Mouse (Mus musculus): Measurements from ENCODE around the gene Celf1. TPM values are rescaled to one million over a fixed set of nuclear protein-coding genes. Genes with fewer than 3 reads are reported as not detected.
A peak's percentile ranks its signal among the peaks of the same experiment; 100 is the strongest.

The Celf1 gene
- polyA plus RNA-seq, 1 experiment from 2014 or later: 74.3 TPM

- no peak overlapping the region for H3K9ac ChIP-seq (ENCODE audit: low read length)
- no peak overlapping the region for H3K4me3 ChIP-seq (replicated peaks; ENCODE audit: low read length)
- no peaks in the 10 kb centered on the region for H3K27me3 ChIP-seq (ENCODE audit: control insufficient read depth, insufficient read depth, low read length)
- H3K36me3 ChIP-seq (ENCODE audit: control insufficient read depth, insufficient read depth, low read length): peaks cover 8% of the 10 kb centered on the region; the same call in 1 of the 2 replicates
- no peak for ATAC-seq (ENCODE audit: insufficient read depth, low FRiP score)
- WGBS: 75% methylated on average over 1 of the region's 1 CpGs
- peaks cover 12% of the 10 kb centered on the region for H3K4me1 ChIP-seq (ENCODE audit: control insufficient read depth, insufficient read depth, low read length)
- H3K27ac ChIP-seq (ENCODE audit: low read length): no peak overlapping the region
- H3K4me2 ChIP-seq (ENCODE audit: low read depth, low read length): no peak overlapping the region
- H3K9me3 ChIP-seq (replicated peaks; ENCODE audit: control insufficient read depth, low read length): no peaks in the 10 kb centered on the region
These were observed 28.5 kb upstream of the Celf1 start for GRCm38 (mm10) chr2:90911668-90912067.

GRCm38 (mm10) chr2:90913671-90914070, 26.5 kb upstream of the Celf1 start:
- H3K4me3 ChIP-seq (replicated peaks; ENCODE audit: low read length): no peak overlapping the region

DNA sequence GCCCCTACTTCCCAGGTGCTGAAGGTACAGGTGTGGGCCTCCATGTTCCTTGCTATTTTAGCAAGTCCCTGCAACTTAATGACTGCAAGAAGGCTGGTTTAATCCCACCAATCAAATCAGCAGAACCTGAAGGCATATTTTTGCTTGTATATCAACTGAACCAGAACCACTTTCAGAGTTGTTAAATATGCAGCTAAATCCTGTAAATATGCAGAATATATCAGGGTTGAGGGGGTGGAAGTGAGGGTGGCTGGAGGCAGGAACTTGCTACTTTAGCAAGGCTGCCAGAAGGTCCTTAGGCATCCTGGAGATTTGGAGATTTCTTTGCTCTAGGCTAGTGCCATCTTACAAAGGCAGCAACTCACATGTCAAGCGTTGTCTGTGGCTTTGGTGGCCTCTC, 24.7 kb upstream of the Celf1 start:
- Histone ChIP-seq H3K4me1 (ENCODE audit: control insufficient read depth, insufficient read depth, low read length) (peaks cover 12% of the 10 kb centered on the region), H3K4me2 (ENCODE audit: low read depth, low read length) (peak overlapping the region; percentile 91; the same call in 1 of the 2 replicates), H3K9ac (ENCODE audit: low read length) (0 out of 2 replicates have a peak overlapping the region, but pooled peaks have one; percentile 99), H3K27ac (ENCODE audit: low read length) (no peak overlapping the region), H3K36me3 (ENCODE audit: control insufficient read depth, insufficient read depth, low read length) (no peaks in the 10 kb centered on the region), H3K4me3 (replicated peaks; ENCODE audit: low read length) (no peak overlapping the region), H3K27me3 (ENCODE audit: control insufficient read depth, insufficient read depth, low read length) (no peaks in the 10 kb centered on the region), H3K9me3 (replicated peaks; ENCODE audit: control insufficient read depth, low read length) (no peaks in the 10 kb centered on the region)
- no peak for ATAC-seq (ENCODE audit: insufficient read depth, low FRiP score)
- WGBS: 46% methylated on average over 1 of the region's 1 CpGs

More at GRCm38 (mm10) chr2:90913671-90914070, 26.5 kb upstream of the Celf1 start:
- H3K4me1 ChIP-seq (ENCODE audit: control insufficient read depth, insufficient read depth, low read length): peaks cover 12% of the 10 kb centered on the region
- peak; percentile 46; the same call in 1 of the 2 replicates for ATAC-seq (ENCODE audit: insufficient read depth, low FRiP score)
- peaks cover 8% of the 10 kb centered on the region; the same call in 1 of the 2 replicates for H3K36me3 ChIP-seq (ENCODE audit: control insufficient read depth, insufficient read depth, low read length)
- H3K27ac ChIP-seq (ENCODE audit: low read length): no peak overlapping the region
- no peaks in the 10 kb centered on the region for H3K27me3 ChIP-seq (ENCODE audit: control insufficient read depth, insufficient read depth, low read length)
- WGBS: 66% methylated on average over 2 of the region's 2 CpGs
- no peak overlapping the region for H3K4me2 ChIP-seq (ENCODE audit: low read depth, low read length)
- no peaks in the 10 kb centered on the region for H3K9me3 ChIP-seq (replicated peaks; ENCODE audit: control insufficient read depth, low read length)
- H3K9ac ChIP-seq (ENCODE audit: low read length): no peak overlapping the region

GRCm38 (mm10) chr2:90916560-90917232, 23.5 kb upstream of the Celf1 start:
- WGBS: 21% methylated on average over 7 of the region's 7 CpGs
- no peak for ATAC-seq (ENCODE audit: insufficient read depth, low FRiP score)

GRCm38 (mm10) chr2:90917233-90917998, 22.8 kb upstream of the Celf1 start:
- Histone ChIP-seq H3K27ac (ENCODE audit: low read length) (peak overlapping the region; percentile 96), H3K4me3 (replicated peaks; ENCODE audit: low read length) (peak overlapping the region; percentile 79), H3K36me3 (ENCODE audit: control insufficient read depth, insufficient read depth, low read length) (no peaks in the 10 kb centered on the region), H3K9ac (ENCODE audit: low read length) (peak overlapping the region; percentile 99), H3K4me1 (ENCODE audit: control insufficient read depth, insufficient read depth, low read length) (peaks cover 12% of the 10 kb centered on the region), H3K27me3 (ENCODE audit: control insufficient read depth, insufficient read depth, low read length) (no peaks in the 10 kb centered on the region), H3K4me2 (ENCODE audit: low read depth, low read length) (peak overlapping the region; percentile 91), H3K9me3 (replicated peaks; ENCODE audit: control insufficient read depth, low read length) (no peaks in the 10 kb centered on the region)
- ATAC-seq (ENCODE audit: insufficient read depth, low FRiP score): peak; percentile 85
- under 1% methylated on average over 73 of the region's 73 CpGs for WGBS

More at GRCm38 (mm10) chr2:90916560-90917232, 23.5 kb upstream of the Celf1 start:
- peaks cover 12% of the 10 kb centered on the region for H3K4me1 ChIP-seq (ENCODE audit: control insufficient read depth, insufficient read depth, low read length)
- no peaks in the 10 kb centered on the region for H3K27me3 ChIP-seq (ENCODE audit: control insufficient read depth, insufficient read depth, low read length)
- H3K27ac ChIP-seq (ENCODE audit: low read length): peak overlapping the region; percentile 96
- H3K4me2 ChIP-seq (ENCODE audit: low read depth, low read length): peak overlapping the region; percentile 91
- H3K4me3 ChIP-seq (replicated peaks; ENCODE audit: low read length): peak overlapping the region; percentile 79
- no peaks in the 10 kb centered on the region for H3K36me3 ChIP-seq (ENCODE audit: control insufficient read depth, insufficient read depth, low read length)
- H3K9me3 ChIP-seq (replicated peaks; ENCODE audit: control insufficient read depth, low read length): no peaks in the 10 kb centered on the region
- H3K9ac ChIP-seq (ENCODE audit: low read length): peak overlapping the region; percentile 99

DNA sequence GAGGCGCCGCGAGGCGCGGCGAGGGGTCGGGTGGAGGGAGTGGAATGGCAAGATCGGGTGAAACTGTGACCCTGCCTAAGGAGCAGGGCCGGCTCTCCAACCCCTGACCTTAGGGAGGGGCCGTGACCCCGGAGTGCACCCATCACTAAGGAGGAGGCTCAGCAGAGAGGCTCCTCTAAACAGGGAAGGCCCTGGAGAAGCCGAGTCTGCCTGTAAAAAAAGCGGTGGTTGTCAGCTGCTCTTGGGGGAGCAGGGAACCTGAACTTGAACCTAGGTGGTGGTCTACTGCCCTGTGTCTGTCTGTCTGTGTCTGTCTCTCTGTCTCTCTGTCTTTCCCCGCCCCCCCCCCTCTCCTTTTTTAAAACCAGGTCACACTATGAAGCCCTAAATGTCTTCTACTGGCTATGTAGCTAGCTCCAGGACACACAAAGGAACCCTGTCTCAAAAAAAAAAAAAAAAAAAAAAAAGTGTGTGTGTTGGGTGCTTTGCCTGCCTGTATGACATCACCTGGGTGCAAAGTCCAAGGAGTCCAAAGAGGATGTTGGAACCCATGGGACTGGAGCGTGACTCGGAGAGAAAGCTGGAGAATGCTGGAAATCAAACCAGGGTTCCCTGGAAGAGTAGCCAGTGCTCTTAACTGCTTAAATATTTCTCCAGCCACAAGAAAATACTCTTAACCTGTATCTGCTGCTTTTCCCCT, 22.0 kb upstream of the Celf1 start:
- peak overlapping the region; percentile 79 for H3K4me3 ChIP-seq (replicated peaks; ENCODE audit: low read length)
- no peaks in the 10 kb centered on the region for H3K9me3 ChIP-seq (replicated peaks; ENCODE audit: control insufficient read depth, low read length)
- H3K9ac ChIP-seq (ENCODE audit: low read length): peak overlapping the region; percentile 99
- 7% methylated on average over 15 of the region's 16 CpGs for WGBS
- ATAC-seq (ENCODE audit: insufficient read depth, low FRiP score): peak; percentile 69
- no peaks in the 10 kb centered on the region for H3K27me3 ChIP-seq (ENCODE audit: control insufficient read depth, insufficient read depth, low read length)
- peak overlapping the region; percentile 96 for H3K27ac ChIP-seq (ENCODE audit: low read length)
- peaks cover 12% of the 10 kb centered on the region for H3K4me1 ChIP-seq (ENCODE audit: control insufficient read depth, insufficient read depth, low read length)
- H3K36me3 ChIP-seq (ENCODE audit: control insufficient read depth, insufficient read depth, low read length): no peaks in the 10 kb centered on the region
- peak overlapping the region; percentile 91 for H3K4me2 ChIP-seq (ENCODE audit: low read depth, low read length)

DNA sequence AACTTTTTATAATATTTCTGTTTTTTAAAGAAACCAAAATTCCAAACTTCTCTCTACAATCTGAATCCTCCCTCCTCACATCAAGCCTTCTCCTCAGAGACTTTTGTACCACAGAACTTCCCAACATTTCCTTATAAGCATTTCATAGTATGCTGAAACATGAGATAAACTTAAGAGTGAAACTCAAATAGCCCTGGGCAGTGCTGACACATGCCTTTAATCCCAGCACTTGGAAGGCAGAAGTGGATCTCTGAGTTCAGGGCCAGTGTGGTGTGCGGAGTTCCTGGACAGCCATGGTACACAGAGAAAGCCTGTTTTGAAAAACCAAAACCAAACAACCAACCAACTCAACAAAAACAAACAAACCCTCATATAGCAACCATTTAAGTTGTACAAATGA, 19.0 kb upstream of the Celf1 start:
- WGBS: 77% methylated on average over 1 of the region's 1 CpGs

GRCm38 (mm10) chr2:90922636-90923035, 17.5 kb upstream of the Celf1 start:
- Histone ChIP-seq H3K27me3 (ENCODE audit: control insufficient read depth, insufficient read depth, low read length) (no peaks in the 10 kb centered on the region), H3K36me3 (ENCODE audit: control insufficient read depth, insufficient read depth, low read length) (no peaks in the 10 kb centered on the region), H3K4me3 (replicated peaks; ENCODE audit: low read length) (no peak overlapping the region), H3K9ac (ENCODE audit: low read length) (no peak overlapping the region), H3K27ac (ENCODE audit: low read length) (no peak overlapping the region), H3K4me1 (ENCODE audit: control insufficient read depth, insufficient read depth, low read length) (no peaks in the 10 kb centered on the region; the same call in 1 of the 2 replicates), H3K9me3 (replicated peaks; ENCODE audit: control insufficient read depth, low read length) (no peaks in the 10 kb centered on the region), H3K4me2 (ENCODE audit: low read depth, low read length) (no peak overlapping the region)
- no peak for ATAC-seq (ENCODE audit: insufficient read depth, low FRiP score)
- 88% methylated on average over 2 of the region's 2 CpGs for WGBS

More for the DNA sequence above, 19.0 kb upstream of the Celf1 start:
- H3K4me2 ChIP-seq (ENCODE audit: low read depth, low read length): no peak overlapping the region
- peak overlapping the region; percentile 18; the same call in 1 of the 2 replicates for H3K27ac ChIP-seq (ENCODE audit: low read length)
- H3K4me3 ChIP-seq (replicated peaks; ENCODE audit: low read length): no peak overlapping the region
- H3K36me3 ChIP-seq (ENCODE audit: control insufficient read depth, insufficient read depth, low read length): no peaks in the 10 kb centered on the region
- no peak for ATAC-seq (ENCODE audit: insufficient read depth, low FRiP score)
- H3K9ac ChIP-seq (ENCODE audit: low read length): no peak overlapping the region
- H3K4me1 ChIP-seq (ENCODE audit: control insufficient read depth, insufficient read depth, low read length): peaks cover 5% of the 10 kb centered on the region
- H3K27me3 ChIP-seq (ENCODE audit: control insufficient read depth, insufficient read depth, low read length): no peaks in the 10 kb centered on the region
- H3K9me3 ChIP-seq (replicated peaks; ENCODE audit: control insufficient read depth, low read length): no peaks in the 10 kb centered on the region
